Mouse (Mus musculus) brain, adult 10 weeks (tissue): ENCODE data around the gene Glis1. TPM values are rescaled to one million over a fixed set of nuclear protein-coding genes. Genes with fewer than 3 reads are reported as not detected.

Experiments
- polyA plus RNA-seq: library from polyadenylated mRNA; stranded (reverse); fragments of 350-450 nt; fragmentation: Illumina TruSeq; extraction: RNeasy Lipid Tissue Mini Kit (QIAGEN cat#74804); gene quantifications from one replicate; pipeline ENCODE4 v1.2.3, GENCODE M21; 2015; ENCODE audit warnings: low read depth, low replicate concordance

The Glis1 gene
- 0.31 TPM for polyA plus RNA-seq

GRCm38 (mm10) chr4:107434356-107435237, at the start of gene Glis1:
Gene Glis1 (plus strand): TSS chr4:107434591.

GRCm38 (mm10) chr4:107684130-107684529, 249.7 kb downstream of the Glis1 start, which contains the start of gene Dmrtb1:
Gene Dmrtb1 (minus strand): TSS chr4:107684230.

Other genes starting within 250 kb of the Glis1 start
- not detected for gene Ldlrad1, start 225.4 kb upstream of the Glis1 start, polyA plus RNA-seq
- gene Lrrc42, start 181.1 kb upstream of the Glis1 start, polyA plus RNA-seq = 28.3 TPM
- gene Hspb11, start 181.0 kb upstream of the Glis1 start, polyA plus RNA-seq = 34.7 TPM
- not detected for gene Dio1, start 127.4 kb upstream of the Glis1 start, polyA plus RNA-seq
- 61.8 TPM for gene Yipf1, start 120.2 kb upstream of the Glis1 start, polyA plus RNA-seq
- gene Ndc1, start 66.8 kb upstream of the Glis1 start, polyA plus RNA-seq = 8.6 TPM
- gene Dmrtb1, start 249.6 kb downstream of the Glis1 start, polyA plus RNA-seq = 1.3 TPM